Mouse (Mus musculus) hindbrain, embryonic 10.5 days (tissue): ENCODE measurements at regions not wholly inside any gene's neighbourhood (a gene's known extent, or its start where the extent isn't known, plus 50 kb on each side); places are given as distances from the start of the nearest gene placed in this dataset.
A peak's percentile ranks its signal among the peaks of the same experiment; 100 is the strongest.

Experiments used
- DNase-seq: peaks from one replicate; pipeline ENCODE4 v3.0.0-alpha.2; 2017; ENCODE audit warnings: low spot score
- H3K27ac ChIP-seq: fragments of 300-500 bp; sonication (generic); 2 replicates; pipeline ENCODE4 v1.5.1; 2016; ENCODE audit warnings: mild to moderate bottlenecking, moderate library complexity
- H3K27me3 ChIP-seq: fragments of 300-500 bp; sonication (generic); 2 replicates; pipeline ENCODE4 v1.6.1; 2016; ENCODE audit warnings: mild to moderate bottlenecking; ENCODE audit not compliant: poor library complexity, insufficient read depth, severe bottlenecking
- H3K36me3 ChIP-seq: fragments of 300-500 bp; sonication (generic); 2 replicates; pipeline ENCODE4 v1.6.1; 2016; ENCODE audit warnings: mild to moderate bottlenecking, moderate library complexity
- H3K4me1 ChIP-seq: fragments of 300-500 bp; sonication (generic); replicated peaks from 2 replicates; pipeline ENCODE4 v1.6.1; 2016; ENCODE audit warnings: mild to moderate bottlenecking
- H3K4me3 ChIP-seq: fragments of 300-500 bp; sonication (generic); 2 replicates; pipeline ENCODE4 v1.5.1; 2016; ENCODE audit warnings: mild to moderate bottlenecking, moderate library complexity
- H3K9me3 ChIP-seq: fragments of 300-500 bp; sonication (generic); 2 replicates; pipeline ENCODE4 v1.6.1; 2016; ENCODE audit warnings: mild to moderate bottlenecking, moderate library complexity
- WGBS: fragments of 180-500 bp; shearing (Covaris S2); methylation state at CpG from one replicate; pipeline ENCODE4 v1.1.7; 2016; 5-methylcytosine and 5-hydroxymethylcytosine counted together

DNA sequence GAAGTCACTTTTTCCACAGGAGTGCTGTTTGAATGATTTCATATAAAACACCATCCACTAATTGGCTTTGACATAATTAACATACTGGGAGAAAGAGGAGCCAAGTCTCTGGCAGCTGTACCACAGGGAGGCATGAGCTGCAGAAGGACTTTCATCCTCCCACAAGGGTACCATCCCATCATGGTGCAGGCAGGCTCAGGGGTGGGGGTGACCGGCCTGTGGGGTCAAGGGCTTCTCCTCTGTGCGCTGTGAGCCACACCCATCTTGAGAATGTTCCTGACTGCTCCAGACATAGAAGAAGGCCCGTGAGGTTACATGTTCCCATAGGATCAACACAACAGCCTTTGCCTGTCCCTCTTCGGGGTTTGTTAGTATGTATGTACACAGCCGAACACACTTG is 317.4 kb upstream of the Id4 start:
- H3K27me3 ChIP-seq, result peaks cover 12% of the 10 kb centered on the region

GRCm38 (mm10) chr13:47948098-47948865 is 312.7 kb upstream of the Id4 start:
- peaks cover 6% of the 10 kb centered on the region; the same call in 1 of the 2 replicates for H3K27me3 ChIP-seq
- H3K36me3 ChIP-seq, result no peaks in the 10 kb centered on the region
- H3K27ac ChIP-seq, result no peak overlapping the region; the same call in 1 of the 2 replicates
- 86% methylated on average over 10 of the region's 10 CpGs for WGBS
- no peak for DNase-seq
- H3K4me1 ChIP-seq, result peaks cover 22% of the 10 kb centered on the region
- no peak overlapping the region for H3K4me3 ChIP-seq
- 0 out of 2 replicates have a peak, but pooled peaks cover 2% of the 10 kb centered on the region for H3K9me3 ChIP-seq

More for the DNA sequence above, 317.4 kb upstream of the Id4 start:
- Histone ChIP-seq H3K36me3 (no peaks in the 10 kb centered on the region), H3K4me1 (peaks cover 26% of the 10 kb centered on the region), H3K4me3 (no peak overlapping the region), H3K27ac (no peak overlapping the region), H3K9me3 (0 out of 2 replicates have a peak, but pooled peaks cover 2% of the 10 kb centered on the region)
- 89% methylated on average over 5 of the region's 5 CpGs for WGBS
- DNase-seq, result no peak

GRCm38 (mm10) chr13:47950456-47950855 is 310.6 kb upstream of the Id4 start:
- Histone ChIP-seq H3K27me3 (no peaks in the 10 kb centered on the region), H3K9me3 (no peaks in the 10 kb centered on the region), H3K36me3 (no peaks in the 10 kb centered on the region), H3K4me1 (peaks cover 31% of the 10 kb centered on the region), H3K4me3 (no peak overlapping the region), H3K27ac (0 out of 2 replicates have a peak overlapping the region, but pooled peaks have one; percentile 40)
- 54% methylated on average over 2 of the region's 2 CpGs for WGBS
- no peak for DNase-seq

DNA sequence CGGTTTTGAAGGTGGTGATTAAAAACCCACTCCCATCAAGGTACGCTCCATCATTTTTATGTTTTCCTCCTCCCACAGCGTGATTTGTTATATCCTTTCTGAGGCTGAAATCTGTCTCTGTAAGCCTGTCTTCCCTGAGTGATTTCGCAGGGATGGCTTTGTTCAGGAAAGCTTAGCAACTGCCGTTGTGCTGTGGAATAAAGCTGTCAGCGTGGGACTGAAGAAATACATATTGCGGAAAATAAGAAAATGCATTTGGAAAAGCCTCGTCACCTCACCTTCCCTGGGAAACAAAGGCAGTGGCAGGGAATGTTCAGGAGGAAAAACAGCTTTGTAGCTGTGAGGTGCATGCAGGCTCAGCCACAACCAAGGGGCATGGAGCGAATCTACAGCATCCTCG is 310.0 kb upstream of the Id4 start:
- Histone ChIP-seq H3K27ac (peak overlapping the region; percentile 45; the same call in 1 of the 2 replicates), H3K27me3 (no peaks in the 10 kb centered on the region), H3K4me1 (peaks cover 34% of the 10 kb centered on the region), H3K9me3 (no peaks in the 10 kb centered on the region), H3K36me3 (no peaks in the 10 kb centered on the region), H3K4me3 (no peak overlapping the region)
- DNase-seq, result no peak
- WGBS, result 69% methylated on average over 10 of the region's 10 CpGs

- Histone ChIP-seq H3K27me3 (no peaks in the 10 kb centered on the region), H3K36me3 (no peaks in the 10 kb centered on the region), H3K9me3 (no peaks in the 10 kb centered on the region), H3K4me3 (no peak overlapping the region), H3K27ac (no peak overlapping the region), H3K4me1 (peaks cover 46% of the 10 kb centered on the region)
- DNase-seq, result no peak
- WGBS, result 77% methylated on average over 3 of the region's 3 CpGs
Measured at GRCm38 (mm10) chr13:47952946-47953345, 308.1 kb upstream of the Id4 start.

- no peak overlapping the region for H3K4me3 ChIP-seq
- H3K27ac ChIP-seq, result no peak overlapping the region
- WGBS, result 85% methylated on average over 7 of the region's 7 CpGs
- no peaks in the 10 kb centered on the region for H3K27me3 ChIP-seq
- peaks cover 41% of the 10 kb centered on the region for H3K4me1 ChIP-seq
- no peaks in the 10 kb centered on the region for H3K36me3 ChIP-seq
- no peaks in the 10 kb centered on the region for H3K9me3 ChIP-seq
- DNase-seq, result no peak
Measured at GRCm38 (mm10) chr13:47953776-47954175, 307.3 kb upstream of the Id4 start.

GRCm38 (mm10) chr13:47955504-47955903 is 305.5 kb upstream of the Id4 start:
- Histone ChIP-seq H3K4me1 (peaks cover 41% of the 10 kb centered on the region), H3K36me3 (no peaks in the 10 kb centered on the region), H3K4me3 (no peak overlapping the region), H3K27me3 (no peaks in the 10 kb centered on the region; the same call in 1 of the 2 replicates), H3K9me3 (no peaks in the 10 kb centered on the region), H3K27ac (no peak overlapping the region)
- whole genome bisulfite sequencing, result 87% methylated on average over 10 of the region's 10 CpGs
- no peak for DNase-seq

GRCm38 (mm10) chr13:47957662-47958061 is 303.4 kb upstream of the Id4 start:
- no peak overlapping the region for H3K4me3 ChIP-seq
- no peak for DNase-seq
- 88% methylated on average over 11 of the region's 11 CpGs for WGBS

GRCm38 (mm10) chr13:47974216-47974615 is 286.8 kb upstream of the Id4 start:
- 45% methylated on average over 12 of the region's 12 CpGs for WGBS
- Histone ChIP-seq H3K4me1 (no peaks in the 10 kb centered on the region), H3K27me3 (no peaks in the 10 kb centered on the region), H3K36me3 (no peaks in the 10 kb centered on the region), H3K9me3 (no peaks in the 10 kb centered on the region), H3K4me3 (no peak overlapping the region), H3K27ac (0 out of 2 replicates have a peak overlapping the region, but pooled peaks have one; percentile 5)
- DNase-seq, result no peak

More at GRCm38 (mm10) chr13:47957662-47958061, 303.4 kb upstream of the Id4 start:
- Histone ChIP-seq H3K36me3 (no peaks in the 10 kb centered on the region), H3K9me3 (no peaks in the 10 kb centered on the region), H3K27ac (no peak overlapping the region), H3K4me1 (peaks cover 32% of the 10 kb centered on the region), H3K27me3 (no peaks in the 10 kb centered on the region; the same call in none of the 2 replicates)

DNA sequence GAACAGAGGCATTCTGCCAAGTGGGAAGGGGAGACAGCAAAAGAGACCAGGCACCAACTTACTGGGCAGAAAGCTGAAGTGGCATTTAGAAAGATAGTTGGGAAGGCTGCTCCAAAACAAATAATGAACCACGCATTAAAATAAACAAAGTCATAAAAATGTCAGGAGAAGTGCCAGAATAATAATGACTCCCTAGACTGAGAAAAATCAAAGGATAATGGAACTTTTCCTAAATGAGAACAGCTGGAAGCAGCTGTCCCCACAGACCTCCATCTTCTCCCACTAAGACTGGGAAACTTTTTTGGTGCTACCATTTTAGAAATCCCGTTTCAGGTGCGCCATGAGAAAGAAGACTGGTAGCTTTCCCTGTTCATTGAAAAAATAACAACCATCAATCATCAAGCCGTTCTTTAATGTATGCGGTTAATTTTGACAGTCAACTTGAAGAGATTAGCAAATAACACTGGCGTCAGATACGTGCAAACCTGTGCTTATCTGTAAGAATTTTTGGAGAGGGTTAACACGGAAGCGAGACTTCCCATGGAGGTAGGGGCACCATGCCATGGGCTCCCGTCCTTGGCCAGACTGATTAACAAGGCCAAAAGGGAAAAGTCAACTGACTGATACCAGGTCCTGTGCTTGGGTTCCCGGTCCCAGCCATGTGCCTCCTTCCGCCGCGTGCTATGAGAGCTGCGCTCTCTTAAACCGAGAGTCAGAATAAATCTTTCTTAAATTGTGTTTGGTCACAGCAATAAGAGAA is 286.1 kb upstream of the Id4 start:
- H3K36me3 ChIP-seq, result no peaks in the 10 kb centered on the region
- no peak overlapping the region for H3K27ac ChIP-seq
- H3K27me3 ChIP-seq, result no peaks in the 10 kb centered on the region
- DNase-seq, result no peak
- H3K4me1 ChIP-seq, result no peaks in the 10 kb centered on the region
- H3K4me3 ChIP-seq, result no peak overlapping the region
- no peaks in the 10 kb centered on the region for H3K9me3 ChIP-seq
- WGBS, result 94% methylated on average over 16 of the region's 16 CpGs

GRCm38 (mm10) chr13:47998495-47998894 is 262.5 kb upstream of the Id4 start:
- no peak overlapping the region; the same call in 1 of the 2 replicates for H3K27ac ChIP-seq
- H3K4me3 ChIP-seq, result no peak overlapping the region
- no peaks in the 10 kb centered on the region for H3K36me3 ChIP-seq
- H3K27me3 ChIP-seq, result no peaks in the 10 kb centered on the region
- no peak for DNase-seq
- H3K9me3 ChIP-seq, result no peaks in the 10 kb centered on the region
- no peaks in the 10 kb centered on the region; the same call in 1 of the 2 replicates for H3K4me1 ChIP-seq
- WGBS, result 56% methylated on average over 5 of the region's 5 CpGs

DNA sequence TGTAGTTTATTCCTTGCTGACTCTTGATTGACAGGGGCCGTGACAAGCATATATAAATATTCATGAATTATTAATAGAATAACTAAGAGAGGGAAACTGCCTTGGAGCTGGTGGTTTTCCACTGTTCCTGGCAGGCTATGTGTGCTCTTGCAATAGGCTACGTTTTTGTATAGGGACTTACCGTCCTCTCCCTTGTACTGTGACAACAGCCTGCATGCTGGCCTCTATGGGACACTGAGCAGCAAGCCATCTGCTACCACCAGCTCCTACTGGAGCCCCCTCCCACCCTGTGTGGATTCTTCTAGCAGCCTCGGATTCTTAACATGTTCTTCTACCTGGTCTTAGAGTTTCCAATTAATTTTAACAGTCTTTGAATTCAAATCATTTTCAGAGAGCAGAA is 261.6 kb upstream of the Id4 start:
- H3K27me3 ChIP-seq, result no peaks in the 10 kb centered on the region
- H3K4me3 ChIP-seq, result no peak overlapping the region
- H3K27ac ChIP-seq, result 0 out of 2 replicates have a peak overlapping the region, but pooled peaks have one; percentile 35
- H3K9me3 ChIP-seq, result no peaks in the 10 kb centered on the region
- no peak for DNase-seq
- no peaks in the 10 kb centered on the region for H3K36me3 ChIP-seq
- H3K4me1 ChIP-seq, result no peaks in the 10 kb centered on the region; the same call in 1 of the 2 replicates
- 63% methylated on average over 4 of the region's 4 CpGs for WGBS

- Histone ChIP-seq H3K4me3 (no peak overlapping the region), H3K27ac (no peak overlapping the region)
- 94% methylated on average over 4 of the region's 4 CpGs for WGBS
Measured at GRCm38 (mm10) chr13:48003126-48003525, 257.9 kb upstream of the Id4 start.

More at GRCm38 (mm10) chr13:48003126-48003525, 257.9 kb upstream of the Id4 start:
- H3K4me1 ChIP-seq, result no peaks in the 10 kb centered on the region; the same call in 1 of the 2 replicates
- H3K9me3 ChIP-seq, result no peaks in the 10 kb centered on the region
- DNase-seq, result no peak
- H3K27me3 ChIP-seq, result no peaks in the 10 kb centered on the region
- no peaks in the 10 kb centered on the region for H3K36me3 ChIP-seq
